Mouse (Mus musculus): ENCODE measurements around the gene Vmo1. TPM values are rescaled to one million over a fixed set of nuclear protein-coding genes. Genes with fewer than 3 reads are reported as not detected.

Gene Vmo1
- polyA plus RNA-seq (2015; fragmentation: Nextera tagmentation; extraction: Ambion mirVana) = 0.48 TPM in 1 of 2 replicates, not detected in the other

GRCm38 (mm10) chr11:70514288-70514687, at the start of gene Vmo1:
Vmo1 (minus strand) TSS chr11:70514616.

GRCm38 (mm10) chr11:70562287-70562994, 48.0 kb upstream of the Vmo1 start, which contains the start of gene Mink1:
Mink1 (plus strand) TSS chr11:70562881.

GRCm38 (mm10) chr11:70539877-70540587, 25.6 kb upstream of the Vmo1 start, which contains the start of gene Pld2:
Pld2 (plus strand) TSS chr11:70540064.

GRCm38 (mm10) chr11:70532839-70533238, 18.4 kb upstream of the Vmo1 start, which contains the start of gene Gm40193:
Gm40193 (minus strand) TSS chr11:70532939.

GRCm38 (mm10) chr11:70525184-70525678, 10.8 kb upstream of the Vmo1 start, which contains the start of gene Psmb6:
Psmb6 (plus strand) TSS chr11:70525367.

GRCm38 (mm10) chr11:70518923-70519322, 4.5 kb upstream of the Vmo1 start, which contains the start of gene Gltpd2:
Gltpd2 (plus strand) TSS chr11:70519196.

GRCm38 (mm10) chr11:70504970-70505369, 9.4 kb downstream of the Vmo1 start, which contains the start of gene Tm4sf5:
Tm4sf5 (plus strand) TSS chr11:70505244.

Other genes starting within 250 kb of the Vmo1 start
- gene Alox12e, start 192.0 kb downstream of the Vmo1 start, polyA plus RNA-seq (2015; fragmentation: Nextera tagmentation; extraction: Ambion mirVana) = 0.08 and 0.10 TPM in 2 replicates
- 0.13 and 0.18 TPM in 2 replicates for gene Alox15, start 162.6 kb downstream of the Vmo1 start, polyA plus RNA-seq (2015; fragmentation: Nextera tagmentation; extraction: Ambion mirVana)
- 23.0 and 25.1 TPM in 2 replicates for gene Pelp1, start 104.6 kb downstream of the Vmo1 start, polyA plus RNA-seq (2015; fragmentation: Nextera tagmentation; extraction: Ambion mirVana)
- 63.1 and 70.4 TPM in 2 replicates for gene Arrb2, start 82.0 kb downstream of the Vmo1 start, polyA plus RNA-seq (2015; fragmentation: Nextera tagmentation; extraction: Ambion mirVana)
- 35.2 and 36.0 TPM in 2 replicates for gene Med11, start 62.7 kb downstream of the Vmo1 start, polyA plus RNA-seq (2015; fragmentation: Nextera tagmentation; extraction: Ambion mirVana)
- gene Zmynd15, start 55.2 kb downstream of the Vmo1 start, polyA plus RNA-seq (2015; fragmentation: Nextera tagmentation; extraction: Ambion mirVana) = 0.80 and 1.5 TPM in 2 replicates
- gene Cxcl16, start 54.6 kb downstream of the Vmo1 start, polyA plus RNA-seq (2015; fragmentation: Nextera tagmentation; extraction: Ambion mirVana) = 9.8 and 10.5 TPM in 2 replicates
- 6.2 and 6.9 TPM in 2 replicates for gene Tm4sf5, start 9.4 kb downstream of the Vmo1 start, polyA plus RNA-seq (2015; fragmentation: Nextera tagmentation; extraction: Ambion mirVana)
- 0.28 and 0.34 TPM in 2 replicates for gene Gltpd2, start 4.6 kb upstream of the Vmo1 start, polyA plus RNA-seq (2015; fragmentation: Nextera tagmentation; extraction: Ambion mirVana)
- 779 and 839 TPM in 2 replicates for gene Psmb6, start 10.8 kb upstream of the Vmo1 start, polyA plus RNA-seq (2015; fragmentation: Nextera tagmentation; extraction: Ambion mirVana)
- gene Gm40193, start 18.3 kb upstream of the Vmo1 start, polyA plus RNA-seq (2015; fragmentation: Nextera tagmentation; extraction: Ambion mirVana) = not detected in 2 replicates
- gene Pld2, start 25.4 kb upstream of the Vmo1 start, polyA plus RNA-seq (2015; fragmentation: Nextera tagmentation; extraction: Ambion mirVana) = 20.0 and 21.7 TPM in 2 replicates
- 15.4 and 18.3 TPM in 2 replicates for gene Mink1, start 48.3 kb upstream of the Vmo1 start, polyA plus RNA-seq (2015; fragmentation: Nextera tagmentation; extraction: Ambion mirVana)
- gene 4930544D05Rik, start 101.2 kb upstream of the Vmo1 start, polyA plus RNA-seq (2015; fragmentation: Nextera tagmentation; extraction: Ambion mirVana) = not detected in 2 replicates
- gene Chrne, start 104.6 kb upstream of the Vmo1 start, polyA plus RNA-seq (2015; fragmentation: Nextera tagmentation; extraction: Ambion mirVana) = 0.72 and 0.92 TPM in 2 replicates
- gene Gp1ba, start 124.5 kb upstream of the Vmo1 start, polyA plus RNA-seq (2015; fragmentation: Nextera tagmentation; extraction: Ambion mirVana) = 0.22 and 0.27 TPM in 2 replicates
- gene Rnf167, start 132.6 kb upstream of the Vmo1 start, polyA plus RNA-seq (2015; fragmentation: Nextera tagmentation; extraction: Ambion mirVana) = 86.8 and 91.5 TPM in 2 replicates
- 162 TPM in 2 replicates for gene Slc25a11, start 132.9 kb upstream of the Vmo1 start, polyA plus RNA-seq (2015; fragmentation: Nextera tagmentation; extraction: Ambion mirVana)
- gene Pfn1, start 140.0 kb upstream of the Vmo1 start, polyA plus RNA-seq (2015; fragmentation: Nextera tagmentation; extraction: Ambion mirVana) = 622 and 671 TPM in 2 replicates
- 9.6 and 10.6 TPM in 2 replicates for gene Eno3, start 142.6 kb upstream of the Vmo1 start, polyA plus RNA-seq (2015; fragmentation: Nextera tagmentation; extraction: Ambion mirVana)
- 134 and 151 TPM in 2 replicates for gene Spag7, start 154.8 kb upstream of the Vmo1 start, polyA plus RNA-seq (2015; fragmentation: Nextera tagmentation; extraction: Ambion mirVana)
- 32.5 and 35.4 TPM in 2 replicates for gene Camta2, start 173.5 kb upstream of the Vmo1 start, polyA plus RNA-seq (2015; fragmentation: Nextera tagmentation; extraction: Ambion mirVana)
- 2.2 and 2.5 TPM in 2 replicates for gene Inca1, start 185.5 kb upstream of the Vmo1 start, polyA plus RNA-seq (2015; fragmentation: Nextera tagmentation; extraction: Ambion mirVana)
- 2.2 and 2.5 TPM in 2 replicates for gene Kif1c, start 185.9 kb upstream of the Vmo1 start, polyA plus RNA-seq (2015; fragmentation: Nextera tagmentation; extraction: Ambion mirVana)
- gene Zfp3, start 249.6 kb upstream of the Vmo1 start, polyA plus RNA-seq (2015; fragmentation: Nextera tagmentation; extraction: Ambion mirVana) = 13.2 and 15.0 TPM in 2 replicates

Measured in neural tube, postnatal 0 days (tissue).